Mouse (Mus musculus): ENCODE measurements around the gene Irx6. TPM values are rescaled to one million over a fixed set of nuclear protein-coding genes. Genes with fewer than 3 reads are reported as not detected.

The Irx6 gene
- total RNA-seq (2015) = not detected in 2 replicates
- total RNA-seq (2017) = not detected in 2 replicates

DNA sequence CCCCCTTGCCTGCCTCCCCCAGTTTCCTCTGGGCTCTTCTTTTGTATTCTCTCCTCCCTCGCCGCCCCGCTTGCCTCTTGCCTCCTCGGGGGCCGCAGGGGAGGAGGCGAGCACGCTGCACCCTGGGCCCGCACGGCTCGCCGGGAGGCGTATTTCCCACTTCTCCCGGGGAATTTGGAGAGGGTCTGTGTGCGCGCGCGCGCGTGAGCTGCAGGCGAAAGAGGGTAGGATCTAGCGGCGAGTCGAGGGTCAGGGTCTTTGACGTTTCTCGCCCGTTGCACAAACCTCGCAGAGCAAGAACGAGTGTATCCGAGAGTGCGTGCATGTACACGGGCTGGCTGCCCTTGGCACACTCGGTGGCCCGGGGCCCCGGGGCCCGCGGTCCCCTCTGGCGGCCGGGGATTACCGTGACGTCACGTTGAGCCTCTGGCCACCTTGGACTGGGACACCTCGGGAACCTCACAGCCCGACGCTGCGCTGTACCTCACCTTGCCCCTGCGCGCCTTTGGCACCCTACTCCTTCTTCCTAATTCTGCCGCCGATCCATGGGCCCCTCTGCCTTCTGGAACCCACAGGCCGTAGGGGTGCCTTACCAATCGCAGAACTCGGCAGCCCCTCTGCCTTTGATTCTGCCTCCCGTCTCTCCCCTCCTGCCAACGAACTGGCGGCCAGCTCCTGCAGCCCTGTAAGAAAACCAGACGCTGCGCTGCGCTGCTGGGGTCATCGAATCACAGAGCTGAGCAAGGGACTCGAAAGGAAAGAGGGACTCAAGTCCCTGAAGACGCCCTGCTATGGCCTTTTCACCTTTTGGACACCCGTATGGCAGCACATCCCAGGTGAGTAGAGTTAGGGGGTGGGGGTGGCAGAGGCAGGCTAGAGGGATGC is at the start of gene Irx6:
Irx6 (plus strand) TSS at position 45 of the 885 bp plus-strand sequence.
- ATAC-seq (replicated peaks; ENCODE audit: poor library complexity) = no peak

- no peak for ATAC-seq (replicated peaks; ENCODE audit: poor library complexity)
These were observed 45.1 kb upstream of the Irx6 start for GRCm38 (mm10) chr8:92628711-92629650.

GRCm38 (mm10) chr8:92633199-92633598 is 40.9 kb upstream of the Irx6 start:
- ATAC-seq (replicated peaks; ENCODE audit: poor library complexity) = no peak

- no peak for ATAC-seq (replicated peaks; ENCODE audit: poor library complexity)
These were observed 33.3 kb upstream of the Irx6 start for GRCm38 (mm10) chr8:92640820-92641219.

- ATAC-seq (replicated peaks; ENCODE audit: poor library complexity) = peak; percentile 44; the same call in 1 of the 2 replicates
These were observed 27.5 kb upstream of the Irx6 start for GRCm38 (mm10) chr8:92646637-92647036.

DNA sequence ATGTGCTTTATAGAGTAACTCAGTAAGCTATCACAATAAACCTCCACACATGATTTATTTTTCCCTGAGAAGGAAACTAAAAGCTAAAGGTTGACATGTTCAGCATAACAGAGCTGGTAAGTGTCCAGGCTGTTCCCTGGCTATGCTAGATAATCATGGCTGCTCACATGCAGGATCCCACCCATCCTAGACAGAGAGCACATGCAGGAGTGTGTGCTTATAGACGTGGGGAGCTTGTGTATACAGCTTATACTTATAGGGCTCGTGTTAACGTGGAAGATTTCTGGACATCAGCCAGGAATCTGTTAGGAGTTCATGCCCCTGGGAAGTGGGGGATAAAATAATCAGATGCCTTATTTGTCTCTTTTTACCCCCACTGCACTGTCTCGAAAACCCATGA is 9.9 kb upstream of the Irx6 start:
- no peak for ATAC-seq (replicated peaks; ENCODE audit: poor library complexity)

DNA sequence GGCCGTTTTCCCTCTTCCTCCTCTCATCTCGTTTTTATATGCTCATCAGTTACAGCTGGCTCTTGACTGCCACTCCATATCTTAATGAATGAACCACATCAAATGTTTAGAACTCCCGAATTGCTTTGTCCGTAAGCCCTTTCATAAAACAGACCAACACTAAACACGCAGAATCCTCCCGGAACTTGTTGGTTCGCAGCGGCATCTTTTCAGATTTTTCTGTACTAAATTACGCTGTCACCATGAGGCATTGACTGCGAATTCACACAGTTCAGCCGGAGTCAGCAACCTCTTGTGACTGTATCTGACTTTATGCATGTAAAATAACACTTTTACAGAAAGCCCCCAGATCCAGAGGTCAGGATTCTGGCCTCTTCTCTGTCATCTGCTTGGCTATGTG is 3.9 kb upstream of the Irx6 start:
- no peak for ATAC-seq (replicated peaks; ENCODE audit: poor library complexity)

GRCm38 (mm10) chr8:92670656-92671195 is 3.4 kb upstream of the Irx6 start:
- no peak for ATAC-seq (replicated peaks; ENCODE audit: poor library complexity)

- ATAC-seq (replicated peaks; ENCODE audit: poor library complexity) = no peak
These were observed 2.2 kb upstream of the Irx6 start for GRCm38 (mm10) chr8:92671892-92672291.

DNA sequence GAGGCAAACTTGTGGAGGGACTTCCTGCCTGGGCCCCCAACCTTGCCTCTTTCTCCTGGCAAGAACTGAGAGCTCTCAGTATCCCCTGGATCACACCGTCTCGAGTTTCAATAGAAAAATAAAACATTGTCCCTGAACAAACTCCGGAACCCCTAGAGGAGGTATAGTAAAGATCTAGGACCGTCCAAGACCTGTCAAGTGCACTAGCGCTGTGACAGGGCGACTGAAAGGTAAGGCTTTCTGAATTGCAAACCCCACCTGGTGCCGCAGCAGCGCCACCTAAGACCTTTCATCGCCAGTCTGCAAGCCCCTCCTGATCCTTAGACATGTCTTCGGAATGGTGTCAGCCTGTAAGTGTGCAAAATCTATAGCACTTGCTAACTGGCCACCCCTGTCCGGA is 987 bp upstream of the Irx6 start:
- no peak for ATAC-seq (replicated peaks; ENCODE audit: poor library complexity)

DNA sequence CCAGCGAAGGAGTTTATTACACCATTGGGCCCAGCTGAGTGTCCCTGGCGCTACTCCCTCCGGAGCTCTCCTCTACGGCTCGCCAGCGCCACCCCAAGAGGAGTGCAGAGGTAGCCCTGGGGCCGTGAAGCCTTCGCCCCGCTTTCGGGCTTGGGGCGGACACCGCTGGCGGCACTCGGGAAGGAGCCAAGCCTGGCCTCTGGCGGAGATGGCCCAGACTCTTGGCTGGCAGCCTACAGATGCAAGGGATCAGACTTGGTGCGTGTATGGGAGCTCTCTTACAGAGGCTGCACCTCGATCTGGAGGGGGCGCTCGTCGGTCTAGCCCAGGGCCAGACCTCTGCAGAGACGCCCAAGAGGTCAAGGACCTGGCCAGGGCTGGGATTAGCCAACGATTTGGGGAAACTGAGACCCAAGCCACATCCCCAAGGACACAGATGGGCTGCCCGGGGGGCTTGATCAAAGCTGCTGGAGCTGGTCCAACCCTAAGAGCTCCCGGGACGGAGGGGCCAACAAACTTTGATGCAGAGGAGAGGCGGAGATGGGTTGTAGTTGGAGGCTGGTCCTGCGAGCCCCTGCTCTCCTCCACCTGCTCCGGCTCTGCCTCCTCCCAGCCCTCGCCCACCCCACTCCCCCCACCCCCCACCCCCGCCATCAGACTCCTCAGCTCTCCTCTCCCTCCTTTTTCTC is 389 bp upstream of the Irx6 start:
- no peak for ATAC-seq (replicated peaks; ENCODE audit: poor library complexity)

DNA sequence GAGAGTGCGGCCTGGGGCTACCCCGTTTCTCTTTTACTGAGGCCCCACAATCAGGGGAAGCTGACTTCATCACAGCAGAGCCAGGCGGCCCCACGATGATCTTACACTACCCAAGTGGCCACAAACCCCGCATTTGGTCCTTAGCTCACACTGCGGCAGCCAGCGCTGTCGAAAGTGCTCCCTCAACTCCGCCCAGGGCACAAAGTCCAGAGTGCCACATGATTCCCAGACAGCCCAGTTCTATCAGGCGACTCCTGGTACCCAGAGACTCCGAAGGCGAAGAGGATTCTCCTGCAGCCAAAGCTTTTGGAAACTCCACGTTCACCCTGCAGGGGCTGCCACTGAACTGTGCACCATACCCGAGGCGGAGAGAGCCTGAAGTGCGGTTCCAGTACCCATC is 4.3 kb downstream of the Irx6 start:
- ATAC-seq (replicated peaks; ENCODE audit: poor library complexity) = no peak

- ATAC-seq (replicated peaks; ENCODE audit: poor library complexity) = no peak
These were observed 23.3 kb downstream of the Irx6 start for GRCm38 (mm10) chr8:92697361-92697760.

- ATAC-seq (replicated peaks; ENCODE audit: poor library complexity) = no peak
These were observed 24.3 kb downstream of the Irx6 start for GRCm38 (mm10) chr8:92698411-92698810.

DNA sequence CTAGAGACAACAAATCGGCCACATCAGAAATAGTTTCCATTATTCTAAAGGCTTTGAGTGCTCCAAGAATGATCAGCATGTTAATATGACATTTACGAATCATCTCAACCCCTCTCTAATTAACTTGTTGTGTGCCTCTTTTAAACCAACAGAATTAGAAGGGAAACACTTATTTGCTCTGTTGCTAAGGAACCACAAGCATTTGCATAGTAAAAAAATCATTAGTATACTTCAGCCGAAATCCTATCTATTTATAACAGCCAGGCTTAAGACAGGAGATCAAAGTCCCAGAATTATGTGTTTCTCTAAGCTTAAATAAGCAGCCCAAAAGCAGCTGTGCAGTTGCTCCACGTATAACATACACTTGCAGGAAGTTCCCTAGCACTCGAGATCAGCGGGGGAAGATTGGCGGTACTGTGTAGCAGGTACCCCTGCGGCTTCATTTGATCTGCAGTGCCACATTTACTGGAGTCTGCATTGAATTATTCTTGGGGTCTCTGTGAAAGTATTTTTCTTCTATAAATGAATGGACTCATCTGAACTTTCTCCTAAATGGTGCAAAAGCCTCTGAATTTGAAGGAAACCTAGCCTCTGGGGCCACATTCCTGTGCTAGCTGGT is 25.9 kb downstream of the Irx6 start:
- ATAC-seq (replicated peaks; ENCODE audit: poor library complexity) = no peak

DNA sequence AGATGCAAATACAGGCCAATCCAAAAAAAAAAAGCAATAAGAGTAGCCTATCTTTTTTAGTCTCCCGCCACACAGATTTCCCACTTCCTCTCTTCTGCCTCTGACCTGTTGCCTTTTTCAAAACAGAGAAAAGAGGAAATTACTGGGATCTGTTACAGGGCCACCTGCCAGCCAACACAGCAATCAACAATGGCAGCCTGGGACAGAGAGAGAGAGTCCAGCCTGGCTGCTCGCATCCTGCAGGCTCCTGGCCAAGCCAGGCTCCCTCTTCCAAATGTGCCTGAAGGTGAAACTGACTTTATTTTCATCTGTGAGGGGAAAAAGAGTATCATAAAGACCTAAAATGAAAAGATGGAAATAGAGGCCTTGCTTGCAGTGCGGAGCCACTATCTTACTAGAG is 29.3 kb downstream of the Irx6 start:
- no peak for ATAC-seq (replicated peaks; ENCODE audit: poor library complexity)

DNA sequence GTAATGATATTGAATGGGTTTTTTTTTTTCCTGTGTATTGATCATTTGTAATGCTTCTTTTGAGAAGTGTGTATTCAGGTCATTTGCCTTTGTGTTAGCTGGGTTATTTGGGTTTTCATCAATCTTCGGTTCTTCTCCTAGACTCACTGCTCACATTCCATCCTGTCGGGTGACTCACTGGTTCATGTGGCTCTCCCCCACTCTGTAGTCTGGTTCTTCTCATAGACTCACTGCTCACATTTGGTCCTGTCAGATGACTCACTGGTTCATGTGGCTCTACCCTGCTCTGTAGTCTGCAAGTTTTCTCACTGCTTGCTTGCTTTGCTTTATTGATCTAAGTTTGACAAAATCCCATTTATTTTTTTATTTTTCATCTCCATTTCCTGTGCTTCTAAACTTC is 32.2 kb downstream of the Irx6 start:
- ATAC-seq (replicated peaks; ENCODE audit: poor library complexity) = no peak

- ATAC-seq (replicated peaks; ENCODE audit: poor library complexity) = no peak
These were observed 39.2 kb downstream of the Irx6 start for GRCm38 (mm10) chr8:92713286-92713685.

DNA sequence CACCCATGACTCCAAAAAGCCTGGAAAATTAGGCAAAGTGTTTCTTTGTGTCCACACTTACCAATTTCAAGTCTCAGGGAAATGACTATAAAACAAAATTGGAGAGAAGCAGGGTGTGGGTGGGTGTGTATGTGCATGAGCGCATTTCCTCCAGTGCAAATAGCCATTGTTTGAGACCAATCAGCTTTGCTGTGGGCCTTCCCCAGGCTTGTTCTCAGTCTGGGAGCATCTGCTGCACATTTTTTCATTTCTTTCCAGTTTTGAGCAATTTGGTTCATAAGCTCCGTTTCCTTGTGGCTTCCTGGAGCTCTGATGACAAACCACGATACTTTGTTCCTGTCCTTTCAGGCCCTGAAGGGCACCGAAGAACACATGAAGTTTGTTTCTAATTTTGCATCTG is 43.3 kb downstream of the Irx6 start:
- ATAC-seq (replicated peaks; ENCODE audit: poor library complexity) = no peak

GRCm38 (mm10) chr8:92718057-92718456 is 44.0 kb downstream of the Irx6 start:
- no peak for ATAC-seq (replicated peaks; ENCODE audit: poor library complexity)

Data from megakaryocyte progenitor cell, adult 5-6 weeks (primary cell).